Mouse (Mus musculus) liver, postnatal 0 days (tissue): Measurements from ENCODE around the gene Jagn1.

ENCODE experiments used
- CTCF ChIP-seq: sonication (generic); IDR thresholded peaks from 2 replicates; pipeline ENCODE4 v1.5.1; 2016; ENCODE audit warnings: antibody characterized with exemption, low read depth
- EP300 ChIP-seq: IDR thresholded peaks from 2 replicates; pipeline ENCODE4 v1.6.1; 2016; ENCODE audit warnings: antibody characterized with exemption, low read depth, mild to moderate bottlenecking

- TF ChIP-seq EP300 (no peak), CTCF (no peak)
Observed at GRCm38 (mm10) chr6:113426696-113427095, 15.7 kb upstream of the Jagn1 start.
